Mouse (Mus musculus): ENCODE measurements around the gene Cip2a. TPM values are rescaled to one million over a fixed set of nuclear protein-coding genes. Genes with fewer than 3 reads are reported as not detected.

Gene Cip2a
- total RNA-seq (2021) = 1 to 10 TPM; 1.1 to 2.5 TPM

DNA sequence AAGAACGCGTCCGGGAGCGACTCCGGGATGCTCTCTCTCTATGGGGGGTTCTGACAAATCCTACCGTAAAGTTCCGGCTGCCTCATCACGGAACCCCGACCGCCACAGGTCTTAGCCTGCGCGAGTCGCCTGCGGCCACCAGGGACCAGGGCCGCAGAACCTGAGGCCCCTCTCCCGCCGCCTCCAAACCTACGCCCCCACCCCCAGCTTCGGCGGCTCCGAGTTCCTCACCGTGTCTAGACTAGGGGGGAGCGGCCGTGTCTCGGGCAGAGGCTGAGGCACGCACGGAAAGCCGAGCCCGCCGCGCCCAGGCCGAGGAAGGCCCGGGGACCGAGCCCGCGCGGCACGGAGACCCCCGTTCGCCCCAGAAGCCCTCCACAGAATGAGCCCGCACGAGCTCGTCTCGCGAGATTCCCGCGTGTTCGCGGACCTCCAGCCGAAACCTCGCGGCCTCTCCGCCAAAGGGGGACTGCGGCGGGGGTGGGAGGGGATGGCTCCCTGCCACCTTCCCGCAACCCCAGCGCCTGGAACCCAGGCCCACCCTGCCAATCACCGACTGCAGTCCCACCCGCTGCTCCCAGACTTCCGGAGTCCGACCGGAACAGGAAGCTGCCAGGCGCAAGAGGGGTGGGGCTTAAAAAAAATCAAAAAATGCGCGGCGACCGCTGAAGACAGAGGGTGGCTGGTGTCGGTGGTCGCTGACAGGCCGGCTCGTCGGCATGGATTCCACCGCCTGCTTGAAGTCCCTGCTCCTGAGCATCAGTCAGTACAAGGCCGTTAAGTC, at the start of gene Cip2a, which contains the start of gene Dzip3:
Gene Cip2a, plus strand, starts transcription at position 627 of the 784 bp plus-strand sequence.
Gene Dzip3, minus strand, starts transcription at position 607 of the 784 bp plus-strand sequence.
- intact Hi-C loops (cut with DNase I) = no loop called here
- DNase-seq = peak; percentile 88 to 89

DNA sequence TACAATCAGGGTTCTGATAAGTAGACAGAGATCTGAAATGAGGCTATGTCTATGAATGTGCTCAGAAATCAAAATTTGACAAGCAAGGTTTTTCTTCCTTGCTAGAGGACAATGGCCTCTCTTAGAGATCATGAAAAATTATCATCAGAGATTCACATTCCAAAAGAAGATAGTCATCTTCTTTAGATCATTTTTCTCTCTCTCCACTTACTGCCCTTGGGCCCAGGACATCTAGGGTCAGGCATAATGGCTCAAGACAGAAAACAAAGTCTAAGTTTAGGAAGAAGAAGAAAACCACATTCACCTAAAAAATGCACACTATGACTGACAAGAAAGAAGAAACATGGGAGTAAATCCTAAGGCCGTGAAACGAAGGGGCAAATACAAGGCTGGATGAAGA, 21.0 kb upstream of the Cip2a start:
- intact Hi-C loops (cut with DNase I) = no loop called here
- no peak for DNase-seq

DNA sequence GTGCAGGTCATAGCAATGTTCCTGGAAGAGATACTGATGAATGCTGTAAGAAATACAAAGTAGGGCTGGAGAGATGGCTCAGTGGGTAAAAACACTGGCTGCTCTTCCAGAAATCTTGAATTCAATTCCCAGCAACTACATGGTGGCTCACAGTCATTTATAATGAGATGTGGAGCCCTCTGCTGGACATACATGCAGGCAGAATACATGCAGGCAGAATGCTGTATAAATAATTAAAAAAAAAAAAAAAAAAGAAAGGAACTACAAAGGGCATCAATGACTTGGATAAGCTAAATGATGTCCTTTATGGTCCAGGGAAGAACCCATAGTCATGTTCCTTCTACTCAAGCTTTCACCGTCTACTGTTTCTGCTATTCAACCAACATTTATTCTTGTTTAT, 20.4 kb upstream of the Cip2a start:
- intact Hi-C loops (cut with DNase I) = no loop called here
- no peak for DNase-seq

DNA sequence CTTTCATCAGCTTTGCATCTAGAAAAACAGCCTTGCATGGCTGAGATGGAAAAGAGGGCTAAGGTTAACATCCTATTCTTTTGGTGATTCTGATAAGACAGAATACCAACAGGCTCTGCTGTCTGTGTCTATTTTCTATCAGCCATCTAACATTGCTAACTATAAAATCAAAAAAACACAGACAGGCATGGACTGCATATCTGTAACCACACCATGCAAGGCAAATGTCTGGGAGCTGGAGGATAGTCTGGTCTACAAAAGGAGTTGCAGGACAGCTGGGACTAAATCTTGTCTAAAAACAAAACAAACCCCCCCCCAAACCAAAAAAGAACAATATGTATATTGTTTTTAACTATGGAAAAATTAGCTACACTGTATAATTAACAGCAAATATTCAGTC, 14.0 kb upstream of the Cip2a start:
- DNase-seq = no peak
- intact Hi-C loops (cut with DNase I) = no loop called here

DNA sequence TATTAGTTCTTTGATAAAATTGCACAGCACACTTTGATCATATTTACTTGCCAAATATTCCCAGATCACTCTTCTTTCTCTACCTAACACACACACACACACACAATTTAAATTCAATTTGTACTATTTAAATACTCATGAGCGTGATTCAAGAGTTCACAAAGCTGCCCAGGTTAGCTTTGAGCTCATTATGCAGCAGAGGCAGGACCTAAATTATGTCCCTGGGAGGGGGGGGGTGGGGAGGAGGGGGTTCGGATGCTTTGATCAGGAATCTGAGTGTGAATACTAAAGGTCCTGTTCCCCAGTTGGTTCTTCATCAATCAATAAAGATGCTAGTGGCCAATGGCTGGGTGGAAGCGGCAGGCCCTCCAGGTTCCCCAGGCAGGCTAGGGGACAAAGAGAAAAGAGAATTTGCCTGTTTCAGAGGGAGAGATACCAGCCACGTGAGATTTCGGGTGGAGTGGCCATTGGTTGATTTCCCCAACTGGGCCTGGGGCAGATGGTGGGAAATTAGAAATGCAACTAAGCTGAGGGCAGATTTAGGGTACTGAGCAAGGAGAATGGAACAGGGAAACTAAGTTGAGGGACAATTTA, 8.9 kb upstream of the Cip2a start:
- intact Hi-C loops (cut with DNase I) = no loop called here
- no peak for DNase-seq

DNA sequence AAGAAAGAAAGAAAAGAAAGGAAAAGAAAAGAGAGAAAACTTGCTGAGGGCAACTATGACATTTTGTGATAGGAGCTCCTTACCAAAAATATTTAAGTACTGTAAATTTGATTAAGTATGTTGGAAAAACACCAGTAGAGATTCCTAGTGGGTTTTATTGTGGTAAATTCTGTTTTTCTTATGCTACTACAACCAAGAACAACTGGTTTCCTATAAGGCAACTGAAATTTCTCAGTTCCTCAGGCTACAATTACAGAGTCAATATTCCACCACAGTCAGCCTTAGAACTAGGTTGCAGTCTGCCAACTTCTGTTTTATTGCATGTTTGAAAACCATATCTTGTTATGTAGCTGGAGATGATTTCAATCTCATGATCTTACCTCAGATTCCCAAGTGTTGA, 4.3 kb upstream of the Cip2a start:
- no peak for DNase-seq
- intact Hi-C loops (cut with DNase I) = no loop called here

DNA sequence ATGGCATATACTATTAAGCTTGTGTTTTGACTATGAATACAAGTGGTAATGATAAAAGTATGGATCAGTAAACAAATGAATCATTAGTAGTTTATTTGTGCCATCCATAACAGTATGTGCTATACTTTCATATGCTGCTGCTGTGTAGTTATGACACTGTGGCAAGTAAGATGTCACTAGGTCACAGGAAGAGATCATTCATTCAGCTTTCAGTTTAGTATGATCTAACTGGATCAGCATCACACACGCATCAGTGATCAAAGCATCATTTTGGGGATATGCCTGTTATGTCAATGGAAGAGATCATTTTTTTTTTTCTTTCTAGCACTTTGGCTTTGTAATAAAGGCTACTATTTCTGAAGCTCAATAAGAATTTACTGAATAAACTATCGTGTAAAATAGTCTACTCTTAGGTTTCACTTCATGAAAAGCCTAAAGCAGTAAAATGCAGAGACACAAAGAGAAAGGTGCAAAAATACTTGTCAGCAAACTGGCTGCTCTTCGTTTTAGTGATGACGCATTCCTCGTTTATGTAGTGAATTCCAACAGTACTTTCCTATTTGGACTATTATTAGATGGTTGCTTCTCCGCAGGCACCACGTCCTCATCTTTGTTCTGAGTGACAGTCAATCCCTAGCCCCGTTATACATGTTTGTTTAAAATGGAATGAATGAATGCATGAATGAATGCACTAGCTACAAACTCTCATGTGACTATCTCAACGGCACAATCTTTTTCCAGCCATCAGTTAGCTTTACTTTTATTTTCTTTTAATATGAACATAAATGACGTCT, 1.4 kb upstream of the Cip2a start:
- intact Hi-C loops (cut with DNase I) = no loop called here
- no peak for DNase-seq

DNA sequence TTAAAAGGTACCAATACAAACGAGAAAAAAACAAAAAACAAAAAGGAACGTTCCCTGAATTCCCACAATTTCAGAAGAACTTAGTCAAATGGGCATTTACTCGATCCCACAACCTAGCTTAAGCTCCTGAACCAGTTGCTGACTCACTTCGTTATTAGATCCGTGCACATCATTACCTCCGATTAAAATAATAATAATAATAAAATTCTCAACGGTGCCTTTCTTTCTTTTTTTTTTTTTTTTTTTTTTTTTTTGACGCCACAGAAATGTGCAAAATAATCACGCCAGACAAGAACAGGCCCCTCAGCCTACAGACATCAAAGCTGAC, 790 bp upstream of the Cip2a start:
- intact Hi-C loops (cut with DNase I) = no loop called here
- no peak for DNase-seq

DNA sequence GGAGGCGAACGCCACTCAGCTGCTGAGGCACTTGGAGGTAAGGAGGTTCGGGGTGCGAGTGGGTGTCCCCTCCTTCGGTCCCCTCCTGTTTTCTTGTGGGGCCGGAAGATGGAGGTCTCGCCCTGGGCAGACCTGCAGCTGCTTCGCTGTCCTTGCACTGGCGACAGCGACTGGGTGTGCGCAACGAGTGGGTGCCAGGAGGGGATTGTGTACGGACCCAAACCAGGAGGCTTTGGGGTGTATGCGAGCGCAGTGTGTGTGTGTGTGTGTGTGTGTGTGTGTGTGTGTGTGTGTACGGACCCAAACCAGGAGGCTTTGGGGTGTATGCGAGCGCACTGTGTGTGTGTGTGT, 333 bp downstream of the Cip2a start:
- intact Hi-C loops (cut with DNase I) = no loop called here
- DNase-seq = no peak

DNA sequence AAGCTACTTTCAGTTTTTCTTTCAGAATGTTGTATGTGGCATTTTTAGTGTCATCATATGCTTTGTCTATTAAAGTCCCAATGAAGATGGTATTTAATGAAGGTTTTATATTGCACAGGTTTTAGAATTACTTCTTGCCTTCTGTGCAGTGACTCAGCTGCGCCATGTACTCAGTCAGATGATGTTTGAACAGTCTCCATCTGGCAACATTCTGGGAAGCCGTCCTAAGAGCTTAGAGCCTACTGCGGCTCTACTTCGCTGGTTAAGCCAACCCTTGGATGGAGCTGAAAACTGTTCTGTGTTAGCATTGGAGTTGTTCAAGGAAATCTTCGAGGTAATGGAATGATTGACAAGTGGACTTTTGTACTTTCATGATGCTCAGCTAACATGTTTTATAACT, 10.2 kb downstream of the Cip2a start:
- intact Hi-C loops (cut with DNase I) = no loop called here
- no peak for DNase-seq

DNA sequence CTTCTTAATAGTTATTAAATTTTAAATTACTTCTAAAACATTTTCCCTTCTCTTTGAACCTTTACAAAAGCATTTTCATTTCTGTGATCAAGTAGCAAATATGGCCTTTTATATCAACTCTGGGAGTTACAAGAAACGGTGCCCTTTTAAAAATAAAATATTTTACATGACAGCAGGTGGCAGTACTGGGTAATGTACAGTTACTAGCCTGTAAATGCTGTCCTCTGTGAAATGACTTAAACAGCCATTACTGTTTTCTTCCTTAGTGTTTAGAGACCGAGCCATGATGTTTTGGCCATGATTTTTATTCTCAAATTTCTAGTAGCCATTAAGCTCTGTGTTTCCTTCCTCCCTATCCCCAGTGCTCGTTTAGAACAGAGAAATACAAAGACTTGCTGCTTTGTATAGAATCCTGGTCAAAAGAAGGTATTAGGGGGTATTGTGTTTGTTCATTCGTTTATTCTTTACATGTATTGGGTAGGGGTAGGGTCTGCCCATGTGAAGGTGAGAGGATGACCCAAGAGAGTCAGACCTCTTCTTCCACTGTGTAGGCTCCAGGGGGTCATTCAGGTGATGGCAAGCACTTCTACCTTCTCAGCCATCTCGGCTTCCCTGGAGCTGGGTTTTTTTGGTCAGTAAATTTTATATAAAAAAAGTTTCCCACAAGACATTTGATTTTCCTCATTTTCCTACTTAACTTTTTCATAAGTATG, 22.8 kb downstream of the Cip2a start:
- DNase-seq = no peak
- intact Hi-C loops (cut with DNase I) = no loop called here

DNA sequence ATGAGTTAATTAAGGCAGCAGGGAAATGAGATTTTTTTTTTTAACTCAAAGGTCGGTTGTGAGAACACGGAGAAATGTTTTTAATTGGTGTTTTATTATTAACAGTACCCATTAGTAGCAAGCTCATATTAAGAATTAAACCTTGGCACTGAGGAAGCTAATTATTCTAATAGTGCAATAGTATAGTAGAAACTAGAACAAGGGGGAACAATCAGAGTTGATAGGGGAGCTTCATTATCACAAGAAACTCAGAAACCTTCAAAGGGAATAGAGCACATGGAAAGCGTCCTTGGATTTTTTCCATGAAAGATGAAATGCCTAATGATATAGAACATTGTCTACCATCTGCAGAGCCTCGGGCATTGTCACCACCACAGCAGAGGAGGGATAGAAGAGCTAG, 41.9 kb downstream of the Cip2a start:
- intact Hi-C loops (cut with DNase I) = no loop called here
- DNase-seq = no peak

DNA sequence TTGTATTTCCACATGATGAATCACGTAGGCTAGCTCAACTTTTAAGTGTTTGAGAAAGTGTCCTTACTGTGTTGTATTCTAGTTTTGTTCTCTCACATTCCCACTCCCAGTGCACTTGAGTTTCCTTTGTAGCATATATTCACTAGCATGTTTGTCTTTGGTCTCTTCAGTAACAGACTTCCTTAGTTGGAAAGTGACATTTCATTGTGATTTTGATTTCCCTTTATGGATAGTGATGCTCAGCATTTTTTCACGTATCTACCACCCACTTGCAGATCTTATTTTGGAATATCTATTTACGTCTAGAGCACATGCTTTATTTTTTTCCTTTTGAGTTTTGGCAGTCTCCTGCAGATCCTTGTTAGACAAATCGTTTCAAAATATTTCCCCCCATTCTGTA, 43.8 kb downstream of the Cip2a start:
- no peak for DNase-seq
- intact Hi-C loops (cut with DNase I) = no loop called here

DNA sequence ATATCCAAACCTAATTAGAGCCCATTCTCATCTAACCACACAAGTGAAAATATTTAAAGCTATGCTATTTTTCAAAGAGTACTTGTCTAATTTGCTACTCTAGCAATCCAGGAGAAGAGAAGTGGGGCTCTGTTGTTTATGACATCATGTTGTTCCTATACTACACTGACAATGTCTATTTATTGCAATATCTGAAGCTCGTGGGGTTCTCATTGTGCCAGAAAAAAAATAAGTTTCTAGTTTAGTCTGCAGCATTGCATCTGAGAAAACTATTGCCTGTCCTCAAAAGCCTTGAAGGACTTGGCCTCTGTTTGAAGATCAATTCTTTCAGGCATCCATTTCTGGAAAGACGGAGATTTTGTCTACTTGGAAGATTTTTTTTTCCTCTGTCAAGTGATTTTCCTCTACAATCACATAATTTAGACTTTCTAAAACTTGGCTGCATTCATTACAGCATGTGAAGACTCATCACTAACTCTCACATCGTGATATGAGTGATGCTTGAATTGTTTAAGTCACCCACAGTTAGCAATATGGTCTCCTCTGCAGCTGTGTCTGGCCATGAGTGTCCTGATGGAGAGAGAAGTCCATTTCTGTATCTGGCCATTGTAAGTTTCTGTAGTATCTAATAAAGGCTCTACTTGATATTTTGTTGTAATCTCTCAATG, 46.7 kb downstream of the Cip2a start:
- DNase-seq = no peak
- intact Hi-C loops (cut with DNase I) = no loop called here

DNA sequence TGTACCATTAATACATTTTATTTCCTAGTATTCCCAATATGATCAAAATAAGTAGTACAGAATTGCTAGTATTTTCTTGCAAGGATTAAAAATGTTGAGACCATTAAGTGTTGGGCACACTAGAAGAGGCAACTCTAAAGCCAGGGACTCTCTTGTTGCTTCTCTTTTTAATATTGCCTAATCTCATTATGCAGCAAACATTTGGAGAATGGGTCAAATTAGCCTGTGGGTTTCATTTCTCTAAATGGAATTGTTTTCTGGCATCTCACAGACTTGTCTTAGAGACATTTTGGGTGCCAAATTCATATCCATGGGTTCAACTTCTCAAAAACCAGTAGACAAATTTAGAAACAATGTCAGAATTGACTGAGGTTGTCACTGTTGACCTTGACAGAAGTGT, 55.2 kb downstream of the Cip2a start:
- no peak for DNase-seq
- intact Hi-C loops (cut with DNase I) = no loop called here

DNA sequence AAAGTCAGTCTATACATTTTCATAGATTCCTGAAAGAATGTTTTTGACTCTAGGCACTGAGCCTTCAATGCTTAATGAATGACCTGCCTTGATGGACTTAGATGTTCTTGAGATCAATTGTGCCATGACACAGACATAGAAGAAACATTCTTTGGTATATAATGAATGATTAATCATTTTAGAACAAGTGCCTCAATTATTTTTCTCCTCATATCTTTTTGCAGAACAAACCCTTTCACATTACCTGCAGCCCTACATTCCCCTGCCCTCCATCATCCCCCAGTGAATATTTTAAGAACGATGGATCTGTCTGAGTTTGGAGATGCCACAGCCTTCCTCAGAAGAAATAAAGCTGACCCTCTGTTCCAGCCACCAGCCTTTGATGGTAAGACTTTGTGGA, 63.2 kb downstream of the Cip2a start, which contains the start of gene Myh15:
Gene Myh15, plus strand, starts transcription at position 301 of the 400 bp plus-strand sequence.
- intact Hi-C loops (cut with DNase I) = no loop called here
- DNase-seq = no peak

Other genes with a start within 250 kb of the Cip2a start
- gene Trat1, start 222.2 kb upstream of the Cip2a start, total RNA-seq (2021) = not detected
- not detected for gene Retnlb, start 177.3 kb upstream of the Cip2a start, total RNA-seq (2021)
- gene Retnla, start 151.6 kb upstream of the Cip2a start, total RNA-seq (2021) = 1 to 10 TPM; 2.2 to 2.7 TPM
- 1 to 10 TPM in 1 of 2 experiments, not detected in 1; 2.0 TPM for gene Retnlg, start 121.6 kb upstream of the Cip2a start, total RNA-seq (2021)
- gene Dzip3, start within 50 bp of the Cip2a start, total RNA-seq (2021) = 1 to 10 TPM; 6.4 TPM
- not detected for gene Myh15, start 63.3 kb downstream of the Cip2a start, total RNA-seq (2021)